Mouse (Mus musculus): ENCODE results near the gene Zfp872.
"Not testable (repeated sequence)": the region's sequence is repeated elsewhere in the genome, so short reads cannot be mapped to it uniquely, and the experiment has no call there.

Gene Zfp872

GRCm38 (mm10) chr9:22188025-22188611 is at the start of gene Zfp872:
Gene Zfp872, plus strand, starts transcription at chr9:22188090.
- peak; percentile 84 to 89 for DNase-seq

- DNase-seq: peak; percentile 61 to 74
Measured at GRCm38 (mm10) chr9:22138480-22138879, 49.4 kb upstream of the Zfp872 start.

GRCm38 (mm10) chr9:22139746-22140145 is 48.1 kb upstream of the Zfp872 start:
- DNase-seq: peak; percentile 71 to 81

- peak; percentile 93 to 96 for DNase-seq
Measured at GRCm38 (mm10) chr9:22143108-22144037, 44.5 kb upstream of the Zfp872 start.

GRCm38 (mm10) chr9:22144304-22144965 is 43.5 kb upstream of the Zfp872 start:
- DNase-seq: no peak

GRCm38 (mm10) chr9:22149426-22150248 is 38.3 kb upstream of the Zfp872 start:
- DNase-seq: no peak

DNA sequence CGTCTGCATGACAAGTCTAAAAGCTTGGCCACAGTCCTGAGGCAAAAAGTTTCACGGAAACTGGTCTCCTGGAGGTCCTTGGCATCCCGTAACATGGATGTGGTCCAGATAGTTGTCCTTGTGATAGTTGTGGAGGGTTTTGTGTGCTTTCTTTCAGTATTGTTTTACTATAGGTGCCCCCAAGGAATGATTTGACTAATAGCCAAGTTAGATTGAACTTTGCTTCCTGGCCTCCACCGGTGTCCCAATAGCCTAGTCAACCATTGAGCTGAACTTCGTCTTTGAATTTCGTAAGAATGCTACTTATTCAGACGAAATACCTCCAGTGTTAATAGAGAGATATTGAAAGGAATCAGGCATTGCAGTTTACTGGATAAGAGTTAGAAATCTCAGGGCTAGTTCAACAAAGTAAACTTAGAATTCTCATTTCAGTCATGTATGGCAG is 37.6 kb upstream of the Zfp872 start:
- not testable (repeated sequence) for DNase-seq

DNA sequence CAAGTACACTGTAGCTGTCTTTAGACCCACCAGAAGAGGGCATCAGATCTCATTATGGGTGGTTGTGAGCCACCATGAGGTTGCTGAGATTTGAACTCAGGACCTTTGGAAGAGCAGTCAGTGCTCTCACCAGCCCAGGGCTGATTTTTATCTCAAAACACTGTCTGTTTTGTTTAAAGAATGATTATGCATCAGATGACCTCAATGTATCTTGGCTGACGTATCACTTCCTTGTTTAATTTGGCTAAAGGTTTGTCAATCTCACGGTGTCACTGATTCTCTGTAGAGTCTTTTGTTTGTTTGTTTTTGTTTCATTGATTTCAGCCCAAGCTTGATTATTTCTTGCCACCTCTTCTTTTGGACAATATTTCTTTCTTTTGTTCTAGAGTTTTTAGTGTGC is 36.9 kb upstream of the Zfp872 start:
- no peak for DNase-seq

GRCm38 (mm10) chr9:22153810-22154209 is 34.1 kb upstream of the Zfp872 start:
- no peak for DNase-seq

GRCm38 (mm10) chr9:22155614-22156013 is 32.3 kb upstream of the Zfp872 start:
- DNase-seq: peak; percentile 70 to 83

DNA sequence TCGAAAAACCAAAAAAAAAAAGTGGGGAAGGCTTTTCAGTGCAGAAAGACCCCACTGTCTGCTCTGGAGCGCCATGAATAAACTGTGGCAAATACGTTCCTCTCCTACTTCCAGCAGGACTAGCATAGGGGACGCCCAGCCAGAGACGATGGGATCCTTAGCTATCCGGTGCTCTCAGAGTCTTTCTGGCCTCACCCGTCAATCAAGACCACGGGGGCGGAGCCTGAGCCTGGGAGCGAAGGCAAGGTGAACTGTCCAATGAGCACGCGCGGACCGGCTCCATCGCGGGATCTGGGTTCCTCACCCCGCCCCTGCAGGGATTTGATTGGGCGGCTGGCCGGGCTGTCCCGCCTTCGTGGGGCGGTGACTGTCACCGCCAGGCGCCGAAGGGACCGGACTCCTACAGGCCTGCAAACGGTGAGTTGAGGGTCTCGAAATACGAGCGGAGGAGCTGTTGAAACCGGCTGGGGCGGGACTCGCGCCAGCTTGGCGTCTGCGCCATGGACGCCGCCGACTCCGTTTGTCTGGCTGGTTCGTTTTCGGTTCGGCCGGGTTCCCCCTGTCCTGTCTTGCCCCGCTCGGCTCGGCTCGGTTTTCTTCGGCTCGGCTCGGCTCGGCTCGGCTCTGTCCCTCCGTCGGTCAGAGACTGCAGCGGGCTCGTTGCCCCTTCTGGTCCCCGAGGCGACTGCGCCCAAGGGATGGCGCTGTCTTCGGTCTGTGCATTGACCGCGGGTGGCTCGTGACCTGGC is 31.2 kb upstream of the Zfp872 start, which contains the start of gene Pigyl:
TSS of gene Pigyl (plus strand) at position 350 of the 749 bp plus-strand sequence.
- peak; percentile 99 to 100 for DNase-seq

DNA sequence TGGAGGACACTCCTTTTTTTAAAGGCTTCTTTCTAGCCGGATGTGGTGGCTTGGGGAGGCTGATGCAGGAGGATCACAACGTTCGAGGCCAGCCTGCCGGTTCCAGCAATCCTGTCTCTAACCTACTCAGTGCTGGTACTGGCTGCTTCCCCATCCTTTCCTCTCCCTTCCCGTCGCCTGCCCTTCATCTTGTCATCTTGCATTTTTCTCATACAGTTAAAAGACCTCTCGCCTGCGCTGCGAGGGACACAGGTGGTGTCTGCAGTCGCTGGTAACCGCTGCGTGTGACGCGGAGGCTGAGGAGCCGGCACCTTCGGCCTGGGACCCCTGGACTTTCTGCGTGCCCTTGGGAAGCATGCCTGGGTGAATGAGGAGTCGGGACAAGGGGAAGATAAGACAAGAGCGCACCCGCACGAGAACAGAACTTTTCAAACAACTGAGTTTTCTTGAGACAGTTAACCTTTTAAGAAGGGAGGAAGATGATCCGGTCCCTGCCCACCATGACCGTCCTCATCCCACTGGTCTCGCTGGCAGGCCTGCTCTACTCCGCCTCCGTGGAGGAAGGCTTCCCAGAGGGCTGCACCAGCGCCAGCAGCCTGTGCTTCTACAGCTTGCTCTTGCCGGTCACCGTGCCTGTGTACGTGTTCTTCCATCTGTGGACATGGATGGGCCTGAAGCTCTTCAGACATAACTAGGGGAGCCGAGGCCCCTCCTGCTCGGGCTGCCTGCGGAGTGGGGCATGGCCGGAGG is 30.2 kb upstream of the Zfp872 start:
- peak; percentile 49 to 63 for DNase-seq

- DNase-seq: no peak
Measured at GRCm38 (mm10) chr9:22161299-22161698, 26.6 kb upstream of the Zfp872 start.

- no peak for DNase-seq
Measured at GRCm38 (mm10) chr9:22162305-22162704, 25.6 kb upstream of the Zfp872 start.

DNA sequence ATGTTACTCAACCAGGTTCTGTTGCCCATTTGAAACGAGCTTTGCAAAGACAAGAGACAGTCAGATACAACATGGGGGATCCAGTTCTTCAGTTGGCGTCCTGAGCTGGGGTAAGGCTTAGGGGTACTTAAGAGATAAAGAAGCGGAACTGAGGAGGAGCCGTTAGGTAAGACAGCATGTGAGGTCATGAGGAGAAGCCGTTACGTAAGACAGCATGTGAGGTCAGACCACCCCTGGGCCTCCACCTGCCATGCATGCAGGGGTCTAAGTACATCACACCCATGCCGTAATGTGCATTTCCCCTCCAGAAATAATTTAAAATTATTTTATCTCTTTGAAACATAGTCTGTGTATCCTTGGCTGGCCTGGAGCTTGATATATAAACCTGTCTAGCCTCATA is 25.0 kb upstream of the Zfp872 start:
- DNase-seq: no peak

GRCm38 (mm10) chr9:22164711-22165668 is 22.9 kb upstream of the Zfp872 start:
- DNase-seq: peak; percentile 56 to 67

DNA sequence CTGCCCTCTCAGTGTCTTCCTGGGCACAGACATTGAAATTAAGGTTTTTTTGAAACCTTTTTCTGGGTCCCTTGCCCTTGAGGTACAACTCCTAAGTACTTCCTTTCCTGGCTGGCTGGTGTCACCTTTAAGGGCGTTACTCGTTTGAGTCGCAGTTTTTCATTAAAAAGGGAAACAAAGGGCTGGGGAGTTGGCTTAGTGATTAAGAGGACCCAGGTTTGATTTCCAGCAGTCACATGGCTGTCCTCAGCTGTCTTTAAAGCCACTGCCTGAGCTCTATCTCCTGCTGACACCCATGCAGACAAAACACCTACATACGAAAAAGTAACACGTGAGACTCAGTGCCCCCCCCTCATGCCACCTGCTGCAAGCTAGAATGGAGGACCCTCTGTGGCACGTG is 21.9 kb upstream of the Zfp872 start:
- no peak for DNase-seq

- no peak for DNase-seq
Measured at GRCm38 (mm10) chr9:22166686-22167085, 21.2 kb upstream of the Zfp872 start.

DNA sequence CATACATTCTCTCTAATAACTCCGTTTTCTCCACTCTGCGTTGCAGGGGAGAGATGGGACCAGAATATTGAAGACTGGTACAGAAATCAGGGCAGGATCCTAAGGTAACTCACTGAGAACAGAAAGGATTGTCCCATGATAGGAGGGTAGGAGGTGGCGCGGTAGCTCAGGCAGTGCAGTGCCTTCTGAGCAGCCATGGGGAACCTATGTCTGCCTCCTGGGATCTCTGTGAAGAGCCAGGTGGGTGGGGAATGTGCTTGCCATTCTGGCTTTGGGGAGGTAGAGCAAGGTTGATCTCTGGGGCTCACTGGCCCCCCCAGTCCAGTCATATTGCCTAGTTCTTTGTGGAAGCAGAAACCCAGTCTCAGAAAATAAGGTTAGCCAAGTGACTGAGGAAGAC is 20.1 kb upstream of the Zfp872 start:
- no peak for DNase-seq

GRCm38 (mm10) chr9:22169327-22169726 is 18.6 kb upstream of the Zfp872 start:
- DNase-seq: no peak
